Mouse (Mus musculus) heart, adult 2 months (tissue): Measurements from ENCODE around the gene Slc25a11.

Experiments
- CTCF ChIP-seq: fragments of 200-600 bp; IDR thresholded peaks from 2 replicates; pipeline ENCODE4 v1.8.1; 2022; ENCODE audit warnings: antibody characterized with exemption, mild to moderate bottlenecking, moderate library complexity
- EP300 ChIP-seq: fragments of 200-500 bp; IDR thresholded peaks from 2 replicates; pipeline ENCODE4 v1.6.1; 2011; ENCODE audit warnings: low read depth, low read length, control low read depth; ENCODE audit not compliant: insufficient read depth

DNA sequence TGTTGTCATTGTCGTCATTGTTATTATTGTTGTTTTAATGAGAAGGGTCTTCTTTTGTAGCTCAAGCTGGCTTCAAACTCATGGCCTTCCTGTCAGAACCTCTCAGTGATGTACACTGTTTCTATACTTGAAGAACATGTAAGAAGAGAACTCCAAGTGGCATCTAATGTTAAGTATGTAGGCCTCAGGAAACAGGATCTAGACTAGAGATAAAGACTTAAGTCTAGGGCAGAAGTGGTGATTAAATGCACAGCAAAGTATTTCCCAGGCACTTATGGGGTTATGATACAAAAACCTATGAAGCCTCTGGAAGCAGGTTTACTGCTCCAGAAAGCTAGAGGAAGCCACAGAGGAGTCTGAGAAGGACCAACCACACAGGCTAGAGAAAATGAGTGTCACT, 9.0 kb downstream of the Slc25a11 start:
- TF ChIP-seq EP300: no peak
- no peak for TF ChIP-seq CTCF
